Mouse (Mus musculus) liver, embryonic 14.5 days (tissue): ENCODE measurements at regions not wholly inside any gene's neighbourhood (a gene's known extent, or its start where the extent isn't known, plus 50 kb on each side); places are given as distances from the start of the nearest gene placed in this dataset.
A peak's percentile ranks its signal among the peaks of the same experiment; 100 is the strongest.

Source experiments
- ATAC-seq: fragments of 200-750 bp; cut with Nextera tagmentation; 2 replicates; pipeline ENCODE4 v1.8.0; 2017; ENCODE audit warnings: moderate number of reproducible peaks, mild to moderate bottlenecking, moderate library complexity; ENCODE audit not compliant: insufficient read depth
- DNase-seq, 3 experiments: peaks; one replicate each; pipeline ENCODE4 v3.0.0-alpha.2; 2012 to 2013; ENCODE audit warnings: low read depth in 3 of 3, low spot score in 3 of 3
- H3K27ac ChIP-seq: fragments of 300-500 bp; sonication (generic); 2 replicates; pipeline ENCODE4 v1.5.1; 2014; ENCODE audit warnings: moderate library complexity, mild to moderate bottlenecking, control low read depth, inconsistent platforms
- H3K27me3 ChIP-seq: fragments of 300-500 bp; sonication (generic); 2 replicates; pipeline ENCODE4 v1.6.1; 2014; ENCODE audit warnings: mild to moderate bottlenecking, low read length, moderate library complexity; ENCODE audit not compliant: control insufficient read depth, insufficient read depth
- H3K36me3 ChIP-seq: fragments of 300-500 bp; sonication (generic); replicated peaks from 2 replicates; pipeline ENCODE4 v1.6.1; 2014; ENCODE audit warnings: low read depth; ENCODE audit not compliant: control insufficient read depth, insufficient read depth
- H3K4me1 ChIP-seq, 2 experiments: fragments of 200-500 bp in 1 of 2; fragments of 300-500 bp in 1 of 2; sonication (generic) in 1 of 2; replicated peaks; 2 replicates each; pipeline ENCODE4 v1.6.1; 2012 to 2014; ENCODE audit warnings: antibody characterized with exemption in 1 of 2, inconsistent platforms in 1 of 2, low read length in 1 of 2; ENCODE audit not compliant: control insufficient read depth in 2 of 2, insufficient read depth in 2 of 2
- H3K4me2 ChIP-seq: fragments of 300-500 bp; sonication (generic); 2 replicates; pipeline ENCODE4 v1.6.1; 2014; ENCODE audit warnings: low read depth, mild to moderate bottlenecking, control low read depth, moderate library complexity
- H3K4me3 ChIP-seq, 2 experiments: fragments of 200-500 bp in 1 of 2; fragments of 300-500 bp in 1 of 2; sonication (generic) in 1 of 2; 2 replicates each; pipeline ENCODE4 v1.5.1; 2012 to 2014; ENCODE audit warnings: low read depth in 2 of 2, low read length in 2 of 2, mild to moderate bottlenecking in 2 of 2, control low read depth in 1 of 2, inconsistent platforms in 1 of 2, moderate library complexity in 1 of 2; ENCODE audit not compliant: insufficient read depth in 1 of 2
- H3K9ac ChIP-seq: fragments of 300-500 bp; sonication (generic); replicated peaks from 2 replicates; pipeline ENCODE4 v1.6.1; 2014; ENCODE audit warnings: mild to moderate bottlenecking, control low read depth, moderate library complexity
- H3K9me3 ChIP-seq: fragments of 300-500 bp; sonication (generic); 2 replicates; pipeline ENCODE4 v1.6.1; 2016; ENCODE audit warnings: low read length, mixed read lengths; ENCODE audit not compliant: control insufficient read depth
- CTCF ChIP-seq: IDR thresholded peaks from 2 replicates; pipeline ENCODE4 v1.5.1; 2016; ENCODE audit warnings: antibody characterized with exemption, low read depth, control low read depth
- EP300 ChIP-seq: IDR thresholded peaks from 2 replicates; pipeline ENCODE4 v1.6.1; 2016; ENCODE audit warnings: antibody characterized with exemption, low read depth
- WGBS: fragments of 180-500 bp; shearing (Covaris S2); extraction: QIAGEN DNeasy Blood & Tissue Kit; methylation state at CpG from one replicate; pipeline ENCODE4 v1.1.7; 2014; ENCODE audit not compliant: insufficient replicate concordance; 5-methylcytosine and 5-hydroxymethylcytosine counted together

DNA sequence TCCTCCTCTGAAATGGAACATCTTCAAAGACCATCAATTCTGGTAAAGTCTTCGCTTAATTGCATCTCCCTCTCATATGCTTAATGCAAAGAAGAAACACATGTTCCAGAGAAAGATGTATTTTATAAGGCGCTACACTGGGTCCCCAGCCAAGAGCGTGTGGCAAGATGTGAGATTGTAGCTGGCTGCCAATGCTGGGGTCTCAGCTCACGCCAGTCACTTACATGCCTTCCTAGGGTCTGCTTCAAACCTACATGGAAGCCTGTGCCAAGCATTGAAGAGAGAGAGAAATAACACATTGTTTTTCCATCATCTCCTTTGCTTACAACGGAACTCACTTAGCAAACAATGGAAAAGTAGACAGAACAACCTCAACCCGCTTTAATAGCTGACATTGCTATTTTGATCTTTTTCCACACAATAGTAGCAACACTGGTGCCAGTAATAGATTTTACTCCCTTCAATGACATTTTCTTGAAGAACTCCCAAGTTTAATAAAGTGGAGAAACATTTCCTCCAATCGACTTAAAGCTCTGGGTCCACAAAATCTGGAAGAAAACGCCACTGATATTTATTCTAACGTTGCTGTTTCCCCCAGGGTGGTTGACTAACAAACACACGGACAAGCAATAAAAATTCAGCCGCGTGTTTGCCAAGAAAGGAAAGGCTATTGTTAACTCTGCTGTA is 195.1 kb downstream of the Spata18 start:
- Histone ChIP-seq H3K4me2 (no peak overlapping the region), H3K9ac (no peak overlapping the region), H3K9me3 (no peaks in the 10 kb centered on the region), H3K36me3 (no peaks in the 10 kb centered on the region), H3K4me1 (no peaks in the 10 kb centered on the region), H3K4me3 (no peak overlapping the region), H3K27me3 (no peaks in the 10 kb centered on the region), H3K27ac (no peak overlapping the region)
- ATAC-seq (no peak), DNase-seq (no peak)
- WGBS = 67% methylated on average over 12 of the region's 12 CpGs
- TF ChIP-seq EP300 = no peak
- TF ChIP-seq CTCF = no peak

DNA sequence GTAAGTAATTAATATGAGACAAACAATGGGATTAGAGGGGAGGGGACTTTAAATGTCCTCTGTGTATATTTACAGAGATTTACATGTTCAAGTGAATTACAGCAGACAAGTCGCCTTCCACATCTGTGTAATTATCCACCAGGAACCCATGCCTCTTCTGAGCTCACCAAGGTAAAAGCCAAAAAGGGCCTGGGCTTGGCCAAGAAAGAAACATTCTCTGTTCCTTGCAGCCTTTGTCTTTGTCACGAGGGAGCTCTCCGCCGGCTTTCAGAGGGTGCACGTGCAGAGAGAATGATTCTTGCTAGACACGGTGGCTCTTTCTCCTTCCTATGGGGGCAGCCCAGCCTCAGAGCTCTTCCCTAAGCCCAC is 195.6 kb downstream of the Spata18 start:
- Histone ChIP-seq H3K9me3 (no peaks in the 10 kb centered on the region), H3K4me1 (no peaks in the 10 kb centered on the region), H3K9ac (no peak overlapping the region), H3K4me3 (no peak overlapping the region), H3K36me3 (no peaks in the 10 kb centered on the region), H3K27me3 (no peaks in the 10 kb centered on the region), H3K4me2 (no peak overlapping the region), H3K27ac (no peak overlapping the region)
- WGBS = 52% methylated on average over 6 of the region's 6 CpGs
- TF ChIP-seq EP300 = no peak
- no peak for TF ChIP-seq CTCF
- no peak for ATAC-seq
- no peak for DNase-seq

DNA sequence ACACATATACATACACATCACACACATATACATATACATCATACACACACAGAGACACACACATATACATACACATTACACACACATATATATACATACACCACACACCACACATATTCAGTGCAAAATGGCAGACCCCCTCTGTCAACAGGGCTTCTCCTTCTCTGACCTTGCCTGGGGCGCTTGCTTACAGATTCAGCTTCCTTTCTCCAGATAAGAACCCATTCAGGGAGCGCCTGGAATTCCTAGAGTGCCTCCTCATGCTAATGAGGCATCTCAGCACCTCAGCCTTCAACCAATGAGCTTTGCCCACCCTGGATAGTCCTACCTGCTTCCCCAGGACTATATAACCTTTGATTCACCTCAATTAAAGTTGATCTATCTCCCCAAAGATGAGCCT is 200.3 kb downstream of the Spata18 start:
- H3K27me3 ChIP-seq = no peaks in the 10 kb centered on the region
- no peaks in the 10 kb centered on the region for H3K36me3 ChIP-seq
- H3K4me2 ChIP-seq = no peak overlapping the region
- no peak for ATAC-seq
- H3K27ac ChIP-seq = no peak overlapping the region
- no peak overlapping the region for H3K4me3 ChIP-seq
- WGBS = 27% methylated on average over 2 of the region's 2 CpGs
- TF ChIP-seq CTCF (no peak), EP300 (no peak)
- no peaks in the 10 kb centered on the region for H3K9me3 ChIP-seq
- H3K4me1 ChIP-seq = no peaks in the 10 kb centered on the region
- no peak for DNase-seq
- H3K9ac ChIP-seq = no peak overlapping the region

DNA sequence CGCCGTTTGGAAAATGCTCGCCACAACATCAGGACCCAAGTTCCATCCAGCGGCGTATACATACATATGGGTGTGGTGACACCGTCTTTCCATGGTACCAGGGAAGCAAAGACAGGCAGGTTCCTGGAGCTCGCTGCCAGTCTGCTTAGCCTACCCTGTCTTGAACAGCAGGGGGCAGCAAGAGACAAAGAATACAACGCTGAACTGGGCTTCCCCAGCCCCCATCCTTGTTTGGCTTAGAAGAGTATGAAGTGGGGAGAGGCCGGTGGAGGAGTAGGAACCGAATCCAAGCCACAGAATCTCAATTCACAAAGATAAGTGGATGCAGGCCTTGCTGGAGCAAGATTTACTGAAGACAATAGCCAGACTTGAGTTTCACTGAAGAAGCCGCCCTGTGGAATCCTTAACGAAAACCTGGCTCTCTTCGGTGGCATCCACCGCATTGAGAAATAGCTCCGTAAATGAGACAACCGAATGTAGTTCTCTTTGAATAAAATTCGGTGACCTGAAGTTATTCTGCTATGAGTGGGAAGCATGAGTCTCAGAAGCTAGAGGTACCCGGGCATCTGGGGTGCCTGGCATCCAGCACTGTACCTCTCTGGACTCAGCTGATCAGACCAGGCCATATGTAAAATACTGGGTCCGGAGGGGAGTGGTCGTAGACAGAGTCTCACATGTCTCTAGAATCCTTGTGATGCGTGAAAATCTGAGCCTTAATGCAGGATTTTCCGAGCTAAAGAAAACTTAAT is 203.0 kb downstream of the Spata18 start:
- WGBS = 43% methylated on average over 22 of the region's 22 CpGs
- Histone ChIP-seq H3K4me3 (no peak overlapping the region), H3K27ac (no peak overlapping the region), H3K9ac (no peak overlapping the region), H3K4me1 (no peaks in the 10 kb centered on the region), H3K4me2 (no peak overlapping the region), H3K36me3 (no peaks in the 10 kb centered on the region), H3K27me3 (no peaks in the 10 kb centered on the region), H3K9me3 (no peaks in the 10 kb centered on the region)
- peak in 2 of 3 experiments; percentile 3 to 9 for DNase-seq
- TF ChIP-seq CTCF (peak; percentile 76), EP300 (no peak)
- no peak for ATAC-seq

DNA sequence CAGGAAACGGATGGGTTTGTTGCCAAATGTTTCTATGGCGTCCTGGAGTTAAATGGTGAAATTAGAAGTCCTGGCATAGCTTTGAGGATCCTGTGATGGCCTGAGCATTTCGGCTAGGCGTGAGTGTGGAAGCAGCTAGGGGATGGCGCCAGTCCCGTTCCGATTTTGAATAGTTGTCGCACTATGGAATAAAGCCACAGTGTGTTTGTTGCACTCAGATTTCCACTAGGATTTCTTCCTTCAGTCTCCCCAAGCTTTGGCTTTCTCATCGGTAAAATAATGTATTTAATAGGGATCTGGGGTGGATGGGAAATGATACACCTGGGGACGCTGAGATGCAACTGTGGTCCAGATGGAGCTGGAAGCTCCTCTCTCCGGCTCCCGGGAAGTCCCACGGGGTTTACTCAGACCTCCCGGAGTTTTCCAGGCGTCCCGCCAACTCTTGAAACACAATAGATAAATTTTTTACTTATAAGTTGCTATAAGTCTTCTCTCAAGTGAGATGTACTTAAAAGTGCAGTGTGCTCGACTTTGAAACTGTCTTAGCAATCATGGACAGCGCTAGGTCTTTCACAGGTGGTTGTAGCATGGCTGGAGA is 203.7 kb downstream of the Spata18 start:
- DNase-seq (no peak), ATAC-seq (no peak)
- no peak overlapping the region for H3K27ac ChIP-seq
- no peak overlapping the region for H3K9ac ChIP-seq
- no peak overlapping the region for H3K4me2 ChIP-seq
- no peak overlapping the region for H3K4me3 ChIP-seq
- H3K4me1 ChIP-seq = no peaks in the 10 kb centered on the region
- no peaks in the 10 kb centered on the region for H3K36me3 ChIP-seq
- H3K27me3 ChIP-seq = no peaks in the 10 kb centered on the region
- H3K9me3 ChIP-seq = no peaks in the 10 kb centered on the region
- WGBS = 75% methylated on average over 18 of the region's 18 CpGs
- TF ChIP-seq CTCF = no peak
- TF ChIP-seq EP300 = no peak
